Mouse (Mus musculus): ENCODE results near the gene Iars2. TPM values are rescaled to one million over a fixed set of nuclear protein-coding genes. Genes with fewer than 3 reads are reported as not detected.
A peak's percentile ranks its signal among the peaks of the same experiment; 100 is the strongest.

The Iars2 gene
- polyA plus RNA-seq (2015; fragmentation: Nextera tagmentation; extraction: Ambion mirVana): 28.7 and 31.3 TPM in 2 replicates

DNA sequence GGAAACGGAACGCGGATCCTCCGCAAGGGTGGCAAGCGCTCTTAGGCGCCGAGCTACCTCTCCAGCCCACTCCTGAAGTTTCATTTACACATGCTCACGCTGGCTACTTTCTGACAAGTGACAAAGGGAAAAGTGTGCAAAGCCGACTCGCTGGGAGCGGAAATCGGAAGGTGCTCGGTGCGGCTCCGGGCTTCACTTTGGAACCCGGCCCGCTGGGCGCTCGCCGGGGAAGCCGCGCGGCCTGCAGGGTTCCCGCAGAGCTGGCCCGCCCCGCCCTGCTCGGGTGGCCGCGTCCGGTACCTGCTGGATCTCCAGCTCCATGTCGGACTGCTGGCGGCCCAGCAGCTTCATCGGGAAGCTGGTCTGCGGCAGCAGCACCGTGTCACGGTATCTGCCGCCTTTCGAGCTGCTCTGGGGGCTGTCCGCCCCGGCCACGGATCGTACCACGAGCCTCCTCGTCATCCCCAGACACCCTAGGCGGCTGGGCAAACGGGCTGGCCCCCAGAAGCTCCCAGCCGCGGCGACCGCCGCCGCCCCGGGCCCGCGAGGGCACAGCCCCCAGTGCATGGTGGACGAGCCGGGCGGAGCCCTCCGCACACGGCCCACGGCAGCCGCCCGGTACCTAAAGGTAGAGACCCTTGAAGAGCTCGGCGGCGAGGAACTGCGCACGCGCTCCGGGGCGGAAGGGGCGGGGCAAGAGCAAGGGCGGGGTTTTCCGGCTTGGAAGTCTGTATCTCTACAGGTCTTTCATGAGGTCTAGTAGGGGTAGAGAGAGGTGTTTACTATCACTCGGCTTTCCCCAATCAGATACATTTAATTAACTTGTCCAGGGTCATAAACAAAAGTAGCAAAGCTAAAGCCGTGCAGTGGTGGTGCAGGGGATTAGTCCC, at the start of gene Iars2:
Gene Iars2 (minus strand): TSS at position 676 of the 890 bp plus-strand sequence.
- peak; percentile 92 for DNase-seq (ENCODE audit: low spot score)

DNA sequence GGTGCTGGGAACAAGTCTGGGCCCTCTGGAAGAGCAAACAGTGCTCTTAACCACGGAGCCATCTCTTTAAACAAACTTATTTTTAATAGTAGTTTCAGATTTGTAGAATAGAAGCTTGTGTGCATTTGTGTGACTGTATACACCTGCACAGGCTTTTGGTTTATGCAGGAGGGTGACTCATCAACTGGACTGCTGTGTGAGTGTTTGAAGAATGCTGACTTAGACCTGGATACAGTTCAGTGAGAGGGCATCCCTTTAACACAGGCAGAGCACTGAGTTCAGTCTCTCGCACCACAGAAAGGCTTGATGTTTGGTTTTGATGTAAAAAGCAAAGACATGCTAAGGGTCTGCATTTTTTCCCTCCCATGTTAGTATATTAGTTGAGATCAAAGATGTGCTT, 48.2 kb upstream of the Iars2 start:
- no peak for DNase-seq (ENCODE audit: low spot score)

DNA sequence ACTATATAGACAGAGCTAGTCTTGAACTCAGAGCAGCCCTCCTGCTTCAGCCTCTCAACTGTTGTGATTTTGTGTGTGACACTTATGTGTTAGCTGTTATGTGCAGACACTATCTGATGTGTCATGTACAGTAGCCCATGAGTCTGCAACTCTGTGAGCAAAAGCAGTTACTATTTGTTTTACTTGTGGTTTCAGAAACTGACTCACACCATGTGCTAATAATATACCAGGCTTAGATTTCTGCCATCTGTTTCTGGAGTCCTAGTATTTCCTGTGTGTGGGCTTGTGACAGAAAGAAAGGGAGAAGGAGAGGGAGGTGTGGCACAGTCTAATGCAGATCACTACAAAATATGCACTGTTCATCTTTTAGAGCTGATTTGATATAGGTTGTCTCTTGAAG, 47.2 kb upstream of the Iars2 start:
- DNase-seq (ENCODE audit: low spot score): no peak

DNA sequence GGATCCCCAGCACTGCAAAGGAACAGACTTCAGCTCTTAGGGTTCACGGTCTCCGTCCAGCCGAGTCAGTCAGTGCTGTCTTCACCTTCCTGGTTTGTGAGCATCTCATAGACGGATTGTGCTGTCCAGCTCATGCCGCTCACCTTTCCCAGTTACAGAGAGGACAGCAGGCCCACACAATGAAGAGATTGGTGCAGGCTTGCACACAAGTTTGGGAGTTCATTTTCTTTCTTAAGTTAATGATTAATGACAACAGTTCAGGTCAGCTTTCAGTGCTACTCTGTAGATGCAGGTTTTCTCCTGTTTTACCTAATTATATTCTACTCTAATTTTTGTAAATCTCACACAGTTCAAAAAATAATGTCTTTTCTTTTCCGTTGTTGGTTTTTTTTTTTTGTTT, 40.8 kb upstream of the Iars2 start:
- DNase-seq (ENCODE audit: low spot score): no peak

DNA sequence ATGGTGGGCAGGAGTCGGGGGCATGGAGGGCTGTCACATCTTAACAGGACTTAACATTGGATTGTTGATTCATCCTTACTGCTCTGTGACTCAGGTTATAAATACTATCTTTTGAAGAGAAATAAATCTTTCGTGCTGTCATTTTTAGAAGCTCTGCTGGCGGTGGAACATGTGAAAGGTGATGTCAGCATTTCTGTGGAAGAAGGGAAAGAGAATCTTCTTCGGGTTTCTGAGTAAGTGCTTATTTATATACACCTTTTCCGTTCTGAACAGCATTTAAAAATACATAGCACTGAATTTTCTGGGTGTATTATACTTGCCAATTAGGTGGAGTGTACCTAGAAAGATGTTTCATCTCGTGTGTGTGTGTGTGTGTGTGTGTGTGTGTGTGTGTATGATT, 38.2 kb upstream of the Iars2 start:
- no peak for DNase-seq (ENCODE audit: low spot score)

DNA sequence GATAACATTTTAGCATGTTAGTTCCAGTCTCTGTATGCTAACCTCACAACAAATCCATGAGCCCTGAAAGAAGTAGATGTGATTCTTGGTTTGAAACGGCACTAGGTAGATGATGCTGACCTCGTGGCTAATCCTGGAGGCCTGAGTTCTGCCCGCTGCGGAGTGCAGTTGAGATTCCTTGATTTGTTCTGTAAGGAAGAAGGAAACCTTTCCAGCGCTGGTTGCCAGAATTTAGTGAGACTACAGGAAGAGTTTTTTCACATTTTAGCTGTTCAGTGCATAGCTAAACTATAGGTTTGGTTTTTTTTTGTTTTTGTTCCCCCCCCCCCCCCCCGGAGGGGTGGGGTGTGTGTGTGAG, 35.0 kb upstream of the Iars2 start:
- DNase-seq (ENCODE audit: low spot score): no peak

DNA sequence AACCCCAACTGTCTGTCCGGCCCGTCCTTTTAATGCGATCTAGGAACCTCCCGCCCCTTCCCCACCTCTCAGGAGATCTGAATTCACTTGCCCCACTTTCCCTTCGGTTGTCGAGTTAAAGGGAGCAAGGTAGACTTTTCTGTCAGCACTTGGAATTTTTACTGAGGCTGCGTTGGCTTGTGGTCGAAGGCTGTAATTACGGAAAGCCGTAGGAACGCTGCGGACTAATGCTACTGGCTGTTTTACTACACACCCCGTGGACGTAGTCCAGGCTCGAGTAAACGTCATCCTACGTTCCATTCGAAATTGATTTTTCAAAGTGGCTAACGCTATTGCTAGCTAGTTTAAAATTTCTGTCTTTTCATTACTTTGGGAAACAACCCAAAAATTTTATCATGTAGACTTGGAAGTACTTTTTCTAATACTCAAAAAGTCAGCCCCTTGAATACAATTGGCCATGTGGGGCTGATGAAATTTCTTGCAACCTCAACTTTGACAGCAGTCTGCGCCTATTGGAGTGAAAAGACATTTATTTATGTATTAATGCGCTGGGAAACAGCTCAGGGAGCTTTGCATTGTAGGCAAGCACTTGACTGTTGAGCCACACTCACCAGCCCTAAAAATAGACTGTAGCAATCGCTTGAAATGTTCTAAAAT, 34.5 kb upstream of the Iars2 start:
- DNase-seq (ENCODE audit: low spot score): peak; percentile 40

DNA sequence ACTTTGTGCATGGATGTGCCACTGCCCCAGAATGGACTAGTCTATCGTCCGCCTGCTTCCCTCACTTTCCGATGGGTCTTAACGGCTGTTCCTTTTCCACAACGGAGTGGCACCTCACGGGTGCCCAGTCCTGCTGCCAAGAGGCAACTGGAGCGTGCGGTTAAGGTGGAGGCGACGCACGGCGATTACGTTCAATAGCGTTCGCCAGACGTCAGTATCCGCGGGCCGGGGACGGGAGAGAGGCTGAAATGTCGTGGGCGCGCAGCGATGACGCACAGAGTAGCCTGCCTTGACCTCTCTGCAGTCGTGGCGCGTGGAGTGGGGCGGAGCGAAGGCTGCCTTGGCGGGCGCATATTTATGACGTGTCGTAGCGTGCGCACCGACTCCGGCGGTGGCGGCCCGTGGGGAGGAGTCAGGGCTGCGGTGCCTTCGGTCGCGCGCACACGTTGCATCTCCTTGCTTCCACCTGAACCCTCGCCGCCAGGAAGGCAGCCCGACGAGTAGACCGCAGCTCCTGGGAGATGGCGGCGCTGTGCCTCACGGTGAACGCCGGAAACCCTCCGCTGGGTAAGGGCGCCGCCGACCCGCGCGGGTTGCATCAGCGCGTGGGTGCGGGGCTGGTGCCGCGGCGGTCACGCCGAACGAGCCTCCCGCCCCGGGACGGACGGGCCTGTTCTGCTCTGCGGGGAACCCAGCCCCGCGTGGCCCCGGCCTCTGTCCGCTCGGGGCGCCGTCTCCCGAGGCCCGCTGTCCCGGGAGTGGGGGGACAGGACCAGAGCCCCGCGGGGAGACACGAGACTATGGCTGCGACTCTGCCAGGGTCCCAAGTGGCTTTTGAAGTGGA, 33.7 kb upstream of the Iars2 start, which contains the start of gene Eprs:
Gene Eprs (plus strand): TSS at position 368 of the 844 bp plus-strand sequence.
- DNase-seq (ENCODE audit: low spot score): peak; percentile 98

DNA sequence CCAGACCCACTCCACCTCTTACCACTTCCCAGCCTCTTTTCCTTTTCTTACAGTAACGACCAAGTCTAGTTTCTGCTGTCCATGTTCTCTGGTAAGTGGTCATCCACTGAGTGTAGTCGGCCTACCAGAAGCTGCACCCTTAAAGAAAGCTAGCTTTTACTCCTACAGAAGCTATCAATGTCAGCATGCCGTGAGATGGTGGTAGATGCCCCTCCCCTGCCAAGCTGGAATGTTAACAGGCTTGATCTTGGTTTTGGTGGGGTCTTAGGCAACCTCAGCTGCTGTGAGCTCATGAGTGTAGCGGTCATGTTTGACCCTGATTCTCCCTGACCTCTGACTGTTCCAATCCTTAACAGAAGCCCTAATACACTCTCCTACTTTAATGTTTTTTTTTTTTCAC, 29.0 kb upstream of the Iars2 start:
- no peak for DNase-seq (ENCODE audit: low spot score)

DNA sequence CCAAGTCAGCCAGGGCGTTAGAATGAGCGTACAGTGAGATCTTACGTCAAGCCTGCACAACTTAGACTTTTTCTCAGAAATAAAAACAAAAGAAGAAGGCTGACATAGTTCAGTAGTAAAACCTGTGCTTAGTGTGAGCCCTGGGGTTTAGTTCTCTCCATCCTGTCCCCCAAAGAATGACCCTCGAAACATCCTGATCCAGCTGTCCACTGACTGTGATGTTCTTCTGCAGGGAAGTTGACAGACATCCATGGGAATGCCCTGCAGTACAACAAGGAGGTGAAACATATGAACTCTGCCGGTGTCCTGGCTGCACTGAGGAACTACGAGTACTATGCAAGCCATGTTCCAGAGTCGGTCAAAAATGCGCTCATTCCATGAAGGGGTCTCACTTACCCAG, 27.1 kb upstream of the Iars2 start:
- no peak for DNase-seq (ENCODE audit: low spot score)

DNA sequence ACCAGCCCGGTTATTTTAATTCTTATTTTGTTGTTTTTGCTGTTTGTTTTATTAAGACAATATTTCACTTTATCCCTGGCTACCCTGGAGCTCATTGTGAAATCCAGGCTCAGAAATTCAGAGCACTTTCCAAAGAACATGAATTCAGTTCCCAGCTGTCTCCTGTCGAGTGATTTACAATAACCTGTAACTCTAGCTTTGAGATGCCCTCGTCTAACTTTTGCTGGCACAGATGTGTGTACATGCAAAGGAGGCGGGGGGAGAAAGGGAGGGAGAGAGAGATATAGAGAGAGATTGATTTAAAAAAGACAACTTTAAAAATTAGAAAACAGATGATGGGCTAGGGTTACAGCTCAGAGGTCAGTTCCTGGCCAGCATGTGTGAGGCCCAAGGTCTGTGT, 25.5 kb upstream of the Iars2 start:
- DNase-seq (ENCODE audit: low spot score): no peak

DNA sequence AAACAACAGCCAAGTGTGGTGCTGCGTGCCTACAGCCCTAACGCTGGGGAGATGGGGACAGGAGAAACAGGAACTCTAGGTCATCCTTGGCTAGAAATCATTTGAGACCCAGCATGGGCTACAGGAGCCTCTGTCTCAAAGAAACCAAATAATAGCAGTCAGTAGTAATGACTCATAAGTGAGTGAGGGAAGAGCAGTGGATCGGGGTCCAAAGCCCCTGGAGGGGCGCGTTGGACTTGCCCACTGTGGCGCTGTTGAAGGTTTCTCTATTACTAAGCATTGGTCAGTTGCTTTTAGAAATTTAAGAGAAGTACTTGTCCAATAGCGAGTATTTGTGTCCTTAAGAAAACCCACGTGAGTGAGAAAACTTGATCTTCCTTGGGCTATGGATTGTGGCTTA, 24.2 kb upstream of the Iars2 start:
- no peak for DNase-seq (ENCODE audit: low spot score)

DNA sequence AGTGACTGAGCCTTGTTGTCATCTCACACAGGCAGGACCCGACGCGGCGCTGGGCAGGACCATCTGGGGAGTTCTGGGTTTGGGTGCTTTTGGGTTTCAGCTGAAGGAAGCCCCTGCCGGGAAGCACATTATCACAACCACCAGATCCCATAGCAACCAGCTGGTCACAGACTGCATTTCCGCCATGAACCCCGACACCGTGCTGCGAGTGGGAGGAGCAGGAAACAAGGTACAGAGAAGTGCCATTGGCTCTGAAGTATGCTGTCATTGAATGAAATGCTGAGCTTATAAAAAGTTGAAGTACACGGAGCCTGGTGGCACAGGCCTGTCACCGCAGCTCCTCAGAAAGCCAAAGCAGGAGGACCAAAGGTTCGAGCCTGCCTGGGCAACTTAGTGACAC, 23.0 kb upstream of the Iars2 start:
- DNase-seq (ENCODE audit: low spot score): peak; percentile 19

DNA sequence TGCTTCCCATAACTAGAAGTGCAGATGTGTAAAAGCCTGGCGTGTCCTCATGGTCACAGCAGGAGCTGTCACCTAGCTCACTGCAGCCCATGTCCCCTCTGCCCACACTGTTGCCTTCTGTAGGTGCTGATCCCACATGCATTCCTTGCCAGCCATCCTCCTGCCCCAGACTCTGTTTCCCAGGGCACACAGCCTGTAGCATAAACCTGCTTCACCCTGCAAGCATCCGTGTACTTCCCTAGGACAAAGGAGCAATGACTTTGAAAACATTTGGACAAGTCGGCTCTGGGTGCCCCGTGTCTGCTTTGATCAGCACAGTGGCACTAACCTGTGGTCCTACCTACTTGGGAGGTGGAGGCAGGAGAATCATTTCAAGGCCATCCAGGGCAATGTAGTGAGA, 21.4 kb upstream of the Iars2 start:
- no peak for DNase-seq (ENCODE audit: low spot score)

DNA sequence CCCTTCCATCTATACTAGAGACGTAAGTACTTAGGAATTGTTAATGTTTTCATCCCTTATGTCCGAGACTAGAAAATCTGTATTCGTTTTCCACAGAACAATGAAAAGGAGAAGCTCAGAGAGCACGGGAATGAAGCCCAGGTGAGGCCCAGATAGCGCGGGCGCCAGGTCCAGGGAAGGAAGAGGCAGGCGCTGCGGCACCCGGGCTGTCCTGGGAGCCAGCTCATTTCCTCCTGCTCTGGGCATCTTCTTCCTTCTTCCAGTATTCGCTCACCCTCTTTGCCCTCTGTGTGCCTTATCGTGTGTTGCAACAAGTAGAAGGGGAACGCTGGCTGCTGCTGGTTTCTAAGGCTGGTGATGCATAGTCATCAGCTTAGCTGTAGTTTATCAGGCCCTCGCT, 20.5 kb upstream of the Iars2 start:
- no peak for DNase-seq (ENCODE audit: low spot score)

DNA sequence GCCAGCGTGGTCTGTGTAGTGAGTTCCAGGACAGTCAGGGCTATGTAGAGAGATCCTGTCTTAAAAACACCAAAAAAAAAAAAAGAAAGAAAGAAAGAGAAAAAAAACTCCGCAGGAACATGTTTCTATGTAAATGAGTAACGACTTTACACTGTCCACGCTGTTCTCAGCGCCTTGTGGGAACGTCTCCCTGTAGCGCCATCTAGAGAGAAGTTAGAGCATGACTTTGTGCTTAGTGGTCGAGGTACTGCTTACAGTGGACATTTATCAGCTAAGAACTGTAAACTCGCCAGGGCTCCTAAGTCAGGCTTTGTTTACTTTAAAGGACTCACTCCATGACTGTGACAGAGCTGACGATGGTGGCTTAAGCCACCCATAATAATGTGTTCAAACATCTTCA, 17.0 kb upstream of the Iars2 start:
- no peak for DNase-seq (ENCODE audit: low spot score)

DNA sequence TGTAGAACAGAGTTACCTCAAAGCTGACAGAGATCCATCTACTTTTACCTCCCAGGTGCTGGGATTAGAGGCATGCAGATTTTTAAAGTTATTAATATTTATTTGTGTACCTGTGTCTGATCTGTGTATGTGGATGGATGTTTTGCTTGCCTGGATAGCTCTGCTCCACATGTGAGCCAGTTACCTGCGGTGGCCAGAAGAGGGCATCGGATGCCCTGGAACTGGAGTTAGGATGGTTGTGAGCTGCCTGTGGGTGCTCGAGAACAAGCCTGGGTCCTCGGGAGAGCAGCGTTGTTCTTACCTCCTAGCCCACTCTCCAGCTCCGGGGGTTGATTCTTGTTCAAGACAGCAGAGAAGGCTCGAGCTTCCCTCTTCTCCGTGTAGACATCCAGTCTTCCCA, 14.2 kb upstream of the Iars2 start:
- DNase-seq (ENCODE audit: low spot score): no peak

DNA sequence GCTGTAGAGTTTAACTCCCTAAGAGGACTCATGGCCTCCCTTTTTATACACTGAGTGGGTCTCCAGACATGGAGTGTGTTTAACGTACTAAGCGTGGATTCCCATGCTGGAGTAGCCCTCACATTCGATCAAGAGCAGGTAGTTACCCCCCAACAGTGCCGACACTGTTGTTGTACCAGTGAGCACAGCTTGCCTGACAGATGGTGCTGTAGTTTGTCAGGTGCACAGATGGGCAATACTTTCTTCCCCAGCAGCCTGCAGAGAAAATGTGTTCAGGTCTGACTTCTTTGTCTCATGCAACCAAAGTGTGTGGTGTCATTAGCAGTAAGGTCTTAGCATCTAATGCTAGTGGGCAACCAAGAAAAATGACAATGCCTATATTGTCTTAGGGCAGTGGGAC, 13.2 kb upstream of the Iars2 start:
- no peak for DNase-seq (ENCODE audit: low spot score)

DNA sequence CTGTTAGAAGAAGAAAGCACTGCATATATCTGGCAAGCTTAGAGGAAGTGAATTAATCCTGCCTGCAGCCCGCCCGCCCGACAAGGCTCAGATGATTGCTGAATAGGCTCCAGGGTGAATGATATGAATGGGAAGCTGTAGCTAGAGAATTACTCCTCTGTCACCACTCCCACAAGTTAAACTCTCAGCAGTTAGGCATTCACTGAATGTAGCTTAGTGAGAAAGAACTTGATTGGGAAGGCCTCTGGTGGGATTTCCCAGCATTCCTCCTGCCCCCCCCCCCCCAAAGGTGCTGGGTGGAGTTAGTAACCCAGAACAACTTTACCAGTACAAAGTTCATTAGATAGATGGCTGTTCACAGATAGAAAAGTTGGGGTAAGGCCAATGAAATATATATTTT, 7.3 kb upstream of the Iars2 start:
- no peak for DNase-seq (ENCODE audit: low spot score)

DNA sequence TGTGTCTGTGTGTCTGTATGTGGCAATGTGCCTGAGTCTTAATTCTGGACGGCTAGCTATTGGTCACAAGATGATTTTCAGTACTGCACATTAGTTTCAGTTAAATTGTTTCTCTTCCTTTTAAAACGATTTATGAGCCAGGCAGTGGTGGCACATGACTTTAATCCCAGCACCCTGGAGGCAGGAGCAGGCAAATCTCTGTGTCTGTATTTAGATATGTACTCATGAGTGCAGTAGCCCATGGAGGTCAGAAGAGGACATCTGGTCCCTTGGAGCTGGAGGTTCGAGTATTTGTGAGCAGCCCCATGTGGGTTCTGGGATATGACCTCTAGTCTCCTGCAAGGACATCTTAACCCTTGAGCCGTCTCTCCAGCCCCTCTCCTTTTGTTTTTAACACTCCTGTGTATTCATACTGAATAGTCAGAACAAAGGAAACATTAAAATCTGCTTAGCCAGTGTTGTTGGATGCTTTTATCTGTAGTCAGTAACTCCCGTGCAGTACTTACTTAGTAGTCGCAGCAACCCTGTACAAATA, 6.1 kb upstream of the Iars2 start:
- no peak for DNase-seq (ENCODE audit: low spot score)

DNA sequence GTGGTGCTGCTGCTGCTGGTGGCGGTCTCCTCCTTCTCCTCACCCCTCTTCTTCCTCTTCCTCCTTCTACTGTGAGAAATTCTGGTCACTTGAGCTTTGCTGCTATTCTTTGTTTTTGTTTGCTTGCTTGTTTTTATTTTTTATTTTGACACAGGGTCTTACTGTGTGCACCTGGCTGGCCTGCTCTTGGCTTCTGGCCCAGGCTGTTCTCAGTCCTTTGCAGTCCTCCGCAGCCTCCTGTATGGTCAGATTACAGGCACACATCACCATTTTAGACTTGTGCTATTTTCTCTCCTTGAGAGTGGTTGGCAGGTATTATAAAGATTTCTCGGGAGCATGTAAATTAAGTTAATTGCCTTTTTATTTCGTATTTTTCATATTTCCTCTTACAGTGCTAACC, 4.9 kb upstream of the Iars2 start:
- DNase-seq (ENCODE audit: low spot score): no peak

DNA sequence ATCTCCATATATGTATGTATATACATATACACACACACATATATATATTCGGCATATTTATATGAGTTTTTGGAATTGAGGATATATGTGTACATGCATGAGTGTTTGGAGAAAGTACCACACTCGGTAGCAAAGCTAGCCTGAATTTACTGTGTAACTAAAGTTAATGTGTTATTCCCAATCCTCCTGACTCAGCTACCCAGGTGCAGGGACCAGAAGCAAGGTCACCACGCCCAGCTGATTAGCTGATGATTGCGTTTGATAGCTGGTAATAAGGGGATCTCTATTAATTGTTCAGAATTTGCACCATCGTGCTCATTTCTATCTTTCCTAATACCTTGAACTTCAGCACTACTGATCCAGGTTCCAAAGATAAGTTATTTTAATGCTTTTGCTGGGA, 4.5 kb upstream of the Iars2 start:
- no peak for DNase-seq (ENCODE audit: low spot score)
